Mouse (Mus musculus) hematopoietic stem cell, adult 5-6 weeks (primary cell): ENCODE data around the gene 4931440F15Rik. TPM values are rescaled to one million over a fixed set of nuclear protein-coding genes. Genes with fewer than 3 reads are reported as not detected.

Experiments
- ATAC-seq, 2 experiments: fragments of 125-278 bp in 1 of 2; replicated peaks in 1 of 2; 2 replicates each; pipeline ENCODE4 v1.8.0; 2016 to 2017; ENCODE audit warnings: inconsistent platforms in 2 of 2, mild to moderate bottlenecking in 2 of 2, moderate number of reproducible peaks in 2 of 2, low read depth in 1 of 2, moderate TSS enrichment in 1 of 2; ENCODE audit not compliant: low FRiP score in 2 of 2, poor library complexity in 2 of 2, severe bottlenecking in 2 of 2, insufficient read depth in 1 of 2, low TSS enrichment in 1 of 2
- total RNA-seq: library from RNA; stranded (forward); fragments of 172-1452, 232-1000 nt; gene quantifications from 2 replicates; pipeline ENCODE4 v1.2.3, GENCODE M21; 2017

Gene 4931440F15Rik
- total RNA-seq, 1 experiment from 2014 or later: not detected

DNA sequence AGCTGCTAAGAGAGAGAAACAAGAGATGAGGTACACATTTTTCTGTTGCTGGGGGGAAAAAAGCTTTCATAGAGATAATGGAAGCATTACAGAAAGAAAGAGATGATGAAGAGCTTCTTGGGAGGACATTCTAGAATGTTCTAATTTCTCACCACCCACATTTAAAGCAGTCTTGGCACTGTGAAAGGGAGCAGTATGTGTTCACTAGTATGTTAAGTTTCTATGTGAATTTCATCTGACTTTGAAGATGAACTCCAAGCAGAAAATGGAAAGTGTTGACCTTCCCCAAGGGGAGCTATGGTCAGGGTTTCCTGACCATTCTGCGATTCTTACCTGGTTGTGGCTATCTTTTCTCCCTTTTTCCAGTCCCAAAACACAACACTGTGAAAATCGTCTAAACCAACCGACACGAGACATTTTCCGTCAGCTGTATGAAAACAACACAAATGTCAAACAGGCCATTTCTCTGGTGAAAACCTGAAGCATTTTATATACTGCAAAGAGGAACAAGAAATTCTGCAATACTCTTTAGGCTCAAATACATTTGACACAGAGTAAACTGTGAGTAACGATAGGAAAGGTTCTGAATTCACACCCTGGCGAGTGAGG is 16.4 kb downstream of the 4931440F15Rik start:
- 0 out of 4 replicates have a peak, but pooled peaks of 1 of the 2 experiments have one; percentile 8 for ATAC-seq

DNA sequence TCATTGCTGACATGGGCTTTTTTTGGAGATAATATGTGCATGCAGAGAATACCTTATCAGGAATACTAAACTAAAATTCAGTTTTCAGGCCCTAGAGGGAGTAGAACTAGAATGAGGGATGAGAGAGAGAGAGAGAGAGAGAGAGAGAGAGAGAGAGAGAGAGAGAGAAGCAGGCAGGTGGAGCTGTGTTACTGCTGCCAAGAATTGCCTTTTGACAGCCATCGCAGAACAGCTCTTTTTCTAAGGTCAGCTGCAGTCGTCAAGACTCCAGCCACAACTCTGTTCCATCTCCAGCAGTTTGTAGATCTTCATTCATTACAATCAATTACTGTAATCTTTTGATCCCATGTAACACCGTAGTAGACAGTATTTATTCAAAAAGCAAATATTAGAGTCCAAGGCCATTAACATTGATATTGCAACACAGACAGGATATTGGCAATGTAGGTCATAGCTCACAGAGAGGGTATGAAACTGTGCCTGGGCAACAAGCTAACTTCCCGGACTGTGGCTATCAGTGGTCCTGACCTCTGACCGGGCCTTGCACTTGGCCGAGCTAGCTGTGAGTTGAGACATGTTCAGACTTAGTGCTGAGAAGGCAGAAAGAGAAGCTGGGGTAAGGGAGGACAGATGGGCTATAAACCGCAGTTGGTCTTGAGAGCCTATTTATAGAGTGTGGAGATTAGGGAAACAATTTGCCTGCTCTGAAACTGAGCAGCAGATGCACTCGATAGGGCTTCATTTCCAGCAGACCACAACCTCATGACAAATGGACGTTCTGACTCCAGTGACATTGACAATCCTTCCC is 17.1 kb downstream of the 4931440F15Rik start:
- peak; percentile 47 to 48; a peak in 3 of 4 replicates for ATAC-seq

- ATAC-seq: no peak
Measured at GRCm38 (mm10) chr11:29807325-29807724, 18.1 kb downstream of the 4931440F15Rik start.

DNA sequence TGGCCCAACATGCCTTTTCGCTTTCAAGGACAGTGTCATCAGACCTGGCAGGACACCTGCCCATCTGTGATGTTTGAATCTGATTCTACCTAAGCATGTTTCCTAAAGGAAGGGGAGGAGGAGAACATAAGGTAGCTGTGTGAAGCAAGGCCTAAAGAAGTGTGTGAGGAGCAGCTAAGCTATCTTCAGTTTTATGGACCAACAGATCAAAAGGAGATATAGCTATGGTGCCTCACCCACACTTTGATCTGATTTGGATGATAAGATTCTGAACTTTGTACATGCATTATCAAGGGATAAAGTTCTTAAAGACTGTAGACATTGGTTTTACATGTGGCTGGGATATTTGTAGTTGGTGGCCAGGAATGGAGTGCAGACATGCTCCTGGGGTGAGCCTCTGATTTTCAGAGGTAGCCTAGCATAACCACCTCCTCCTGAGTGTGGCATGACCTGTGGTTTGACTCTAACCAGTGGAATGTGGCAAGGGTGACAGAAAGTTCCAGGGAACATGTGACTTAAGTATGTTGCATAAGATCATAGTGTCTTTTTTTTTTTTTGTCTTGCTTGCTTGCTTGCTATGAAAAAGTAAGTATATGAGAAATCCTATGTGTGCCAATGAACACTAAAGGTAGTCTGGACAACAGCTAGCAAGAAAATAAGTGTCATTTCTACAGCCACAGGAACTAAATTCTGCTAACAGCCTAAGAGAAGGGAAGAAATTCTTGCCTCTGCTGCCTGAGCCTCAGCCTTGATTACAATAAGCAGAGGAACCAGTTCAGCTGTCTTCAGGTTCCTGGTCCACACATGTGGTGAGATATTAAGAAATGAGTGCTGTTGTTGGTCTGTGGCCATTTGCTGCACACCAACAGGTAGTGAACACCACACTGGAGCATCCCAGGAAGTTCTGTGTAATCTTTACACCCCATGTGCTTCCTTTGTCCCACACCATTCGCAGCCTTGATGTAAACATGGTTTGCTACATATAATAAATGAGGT is 23.7 kb downstream of the 4931440F15Rik start:
- peak; percentile 44 to 63; a peak in 2 of 4 replicates for ATAC-seq

GRCm38 (mm10) chr11:29799839-29800238 is 25.6 kb downstream of the 4931440F15Rik start:
- no peak for ATAC-seq

DNA sequence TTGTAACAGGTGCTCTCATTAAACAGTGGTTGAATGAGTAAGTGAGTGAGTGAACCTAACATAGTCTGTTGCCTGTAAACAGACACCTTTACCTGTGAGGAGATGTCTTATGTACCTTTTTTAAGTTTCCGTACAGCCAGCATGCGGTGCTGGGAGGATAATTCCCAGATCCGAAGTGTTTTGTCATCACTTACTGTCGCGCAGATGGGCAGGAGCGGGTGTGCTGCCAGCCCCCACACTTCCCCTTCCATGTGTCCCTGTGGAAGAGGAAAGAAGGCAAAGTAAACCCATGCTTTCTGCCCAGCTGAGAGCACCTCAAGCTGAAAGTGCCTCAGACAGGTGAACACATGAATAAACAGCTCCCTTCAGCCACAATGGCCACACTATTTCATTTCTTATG is 30.4 kb downstream of the 4931440F15Rik start:
- ATAC-seq: no peak

GRCm38 (mm10) chr11:29794475-29794874 is 31.0 kb downstream of the 4931440F15Rik start:
- ATAC-seq: no peak

DNA sequence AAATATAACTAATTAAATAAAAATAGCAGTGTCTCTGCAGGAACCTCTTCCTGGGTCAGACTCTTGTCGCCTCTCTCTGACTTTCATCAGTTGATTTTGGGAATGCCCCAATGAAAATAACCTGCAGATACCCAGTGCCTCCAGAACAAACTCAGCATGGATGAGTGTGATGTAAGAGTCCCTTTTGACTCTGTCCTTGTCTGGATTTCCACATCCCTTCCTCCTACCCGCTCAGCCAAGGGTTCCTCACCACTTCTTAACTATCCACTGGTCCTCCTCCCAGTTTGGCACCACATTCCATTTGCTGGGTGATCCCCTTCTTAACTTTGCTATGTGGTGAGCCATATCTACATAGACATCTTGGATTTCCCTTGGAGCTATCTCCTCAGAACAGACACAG is 34.7 kb downstream of the 4931440F15Rik start:
- no peak for ATAC-seq

GRCm38 (mm10) chr11:29788921-29789638 is 36.4 kb downstream of the 4931440F15Rik start:
- no peak for ATAC-seq

- no peak for ATAC-seq
Measured at GRCm38 (mm10) chr11:29788499-29788898, 37.0 kb downstream of the 4931440F15Rik start.

GRCm38 (mm10) chr11:29787473-29787872 is 38.0 kb downstream of the 4931440F15Rik start:
- peak in 1 of 2 experiments; percentile 26; a peak in 1 of 4 replicates for ATAC-seq

DNA sequence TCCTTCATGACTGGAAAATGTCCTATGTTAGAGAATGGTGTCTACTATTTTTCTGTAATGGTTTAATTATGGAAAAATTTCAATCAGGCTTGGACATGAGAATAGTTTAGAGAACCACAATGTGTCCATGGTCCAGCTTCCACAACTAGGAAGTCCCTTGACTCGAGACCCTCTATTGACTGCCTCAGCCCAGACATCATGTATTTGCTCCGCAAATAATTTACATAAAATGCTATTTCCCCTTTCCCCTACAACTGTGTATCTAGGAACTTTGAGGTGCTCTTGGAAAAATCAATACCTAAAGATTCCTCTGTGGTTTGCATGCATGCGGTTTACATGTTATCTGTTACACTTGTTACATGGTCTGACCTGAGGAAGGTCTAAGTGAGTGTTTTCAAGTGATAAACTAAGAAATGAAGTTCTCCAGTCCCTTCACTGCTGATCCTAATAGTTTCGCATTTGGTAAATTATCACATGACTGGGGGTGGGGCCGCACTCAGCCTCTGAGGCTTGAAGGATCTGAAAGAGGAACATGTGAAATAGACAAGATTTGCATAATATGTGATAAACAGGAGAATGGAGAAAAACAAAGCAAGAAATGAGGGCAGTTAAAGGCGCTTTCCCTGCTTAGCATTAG is 38.8 kb downstream of the 4931440F15Rik start:
- ATAC-seq: peak; percentile 57 to 60; a peak in 2 of 4 replicates

DNA sequence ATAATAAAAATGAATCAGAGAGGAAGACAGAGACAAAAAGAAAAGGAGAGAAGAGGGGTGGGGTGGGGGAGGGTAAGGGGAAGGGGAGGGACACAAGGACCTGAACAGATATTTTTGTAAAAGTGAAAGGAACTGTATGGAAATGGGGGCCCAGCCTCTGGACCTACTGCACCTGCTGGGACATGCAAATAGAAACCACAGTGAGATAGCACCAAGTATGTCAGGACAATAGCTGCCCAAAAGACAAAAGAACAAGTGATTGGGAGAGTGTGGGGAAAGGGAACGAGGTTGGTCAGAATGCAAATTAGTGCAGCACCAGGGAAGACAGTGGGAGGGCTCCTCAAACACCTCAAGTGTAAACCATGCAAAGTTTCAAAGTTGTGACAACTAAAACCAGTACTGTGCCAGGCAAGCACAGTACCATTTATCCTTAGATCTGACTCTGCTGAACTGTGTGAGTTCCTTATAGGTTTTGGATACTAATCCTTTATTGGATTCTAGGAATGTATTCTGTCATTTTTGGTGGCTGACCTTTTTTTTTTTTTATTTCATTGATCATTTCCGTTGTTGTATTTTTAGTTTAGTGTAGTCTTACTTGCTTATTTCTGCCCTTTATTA is 46.0 kb downstream of the 4931440F15Rik start:
- no peak for ATAC-seq

GRCm38 (mm10) chr11:29778936-29779335 is 46.5 kb downstream of the 4931440F15Rik start:
- no peak for ATAC-seq

DNA sequence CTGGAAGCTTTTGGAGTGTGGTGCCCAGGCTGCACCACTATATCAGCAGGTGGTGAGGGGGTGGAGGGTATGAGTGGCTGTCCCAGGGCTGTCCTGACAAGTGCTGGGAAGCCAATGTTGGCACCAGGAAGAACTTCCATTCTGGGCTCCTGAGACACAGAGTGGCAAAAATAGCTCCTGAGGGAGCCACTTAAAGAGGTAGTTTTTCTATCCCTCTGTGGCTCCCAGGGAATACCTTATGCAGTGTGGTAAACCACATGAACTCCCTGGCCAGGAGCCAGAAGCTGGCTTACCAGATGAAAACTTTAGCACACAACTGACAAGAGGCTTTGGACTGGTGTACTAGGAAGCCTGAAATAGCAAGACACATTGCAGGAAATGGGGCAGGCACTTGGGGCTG is 47.5 kb downstream of the 4931440F15Rik start:
- ATAC-seq: peak; percentile 68 to 76

GRCm38 (mm10) chr11:29774760-29775159 is 50.7 kb downstream of the 4931440F15Rik start:
- peak; percentile 23 to 42; a peak in 1 of 4 replicates for ATAC-seq
